Mouse (Mus musculus) telencephalon, adult 2 months (tissue): Measurements from ENCODE around the gene Kif1a.
A peak's percentile ranks its signal among the peaks of the same experiment; 100 is the strongest.

Experiments used
- DNase-seq: peaks from one replicate; pipeline ENCODE4 v3.0.0-alpha.2; 2011; ENCODE audit warnings: low read depth, low spot score

Gene Kif1a

GRCm38 (mm10) chr1:93101571-93102061 is at the start of gene Kif1a:
Gene Kif1a (minus strand): TSS chr1:93101951.
- DNase-seq = peak; percentile 96

DNA sequence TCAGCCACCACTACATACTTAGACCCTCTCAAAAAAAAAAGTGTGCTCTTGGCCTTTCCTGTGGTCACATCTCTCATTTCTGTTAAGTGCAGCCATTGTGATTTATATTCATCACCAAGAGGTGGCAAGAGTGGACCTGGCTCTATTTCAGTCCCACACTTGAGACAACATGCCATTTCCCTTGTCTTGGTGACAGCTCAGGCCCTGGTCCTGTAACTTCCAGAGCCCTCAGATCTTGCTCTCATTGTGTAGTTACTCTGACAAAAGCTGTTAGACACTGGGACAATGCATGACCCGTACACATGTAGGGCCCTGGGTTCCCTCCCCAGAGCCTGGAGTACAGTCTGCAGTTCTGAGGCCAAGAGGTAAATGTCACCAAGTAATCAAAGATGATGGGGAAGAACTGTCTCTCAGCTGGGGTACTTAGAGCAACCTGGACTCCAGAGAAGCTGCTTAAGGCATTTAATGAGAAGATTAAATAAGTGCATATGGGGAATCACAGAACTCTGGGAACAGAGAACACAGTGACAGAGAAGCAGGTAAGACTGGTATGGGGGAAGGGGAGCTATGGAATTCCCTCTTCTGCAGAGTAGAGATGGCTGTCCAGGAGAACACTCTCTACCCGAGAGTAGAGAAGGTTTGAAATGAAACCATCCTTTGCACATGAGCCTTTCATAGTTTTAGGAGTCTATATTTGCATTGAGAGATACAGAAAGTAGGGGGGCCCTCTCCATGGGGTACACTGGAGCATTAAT is 49.3 kb upstream of the Kif1a start:
- no peak for DNase-seq

DNA sequence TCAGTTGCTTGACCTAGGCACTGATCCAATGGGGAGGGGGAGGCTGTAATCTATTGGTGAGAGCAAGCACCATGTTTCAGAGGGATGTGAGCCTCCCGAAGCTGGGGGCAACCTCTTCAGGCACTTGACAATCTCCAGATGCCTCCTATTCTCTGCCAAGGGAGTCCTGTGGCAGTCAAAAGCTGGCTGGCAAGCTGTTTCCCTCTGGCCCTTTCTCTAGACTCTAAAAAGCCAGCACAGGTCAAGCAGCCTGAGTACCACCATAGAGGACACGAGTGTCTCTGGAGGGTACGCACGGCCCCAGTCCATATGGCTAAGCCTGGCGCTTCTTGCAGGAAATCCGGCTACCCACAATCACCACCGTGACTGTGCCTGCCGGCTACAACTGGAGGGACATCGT is 42.4 kb upstream of the Kif1a start:
- no peak for DNase-seq

- no peak for DNase-seq
These were observed 41.1 kb upstream of the Kif1a start for GRCm38 (mm10) chr1:93142871-93143270.

- peak; percentile 49 for DNase-seq
These were observed 38.0 kb upstream of the Kif1a start for GRCm38 (mm10) chr1:93139713-93140112.

DNA sequence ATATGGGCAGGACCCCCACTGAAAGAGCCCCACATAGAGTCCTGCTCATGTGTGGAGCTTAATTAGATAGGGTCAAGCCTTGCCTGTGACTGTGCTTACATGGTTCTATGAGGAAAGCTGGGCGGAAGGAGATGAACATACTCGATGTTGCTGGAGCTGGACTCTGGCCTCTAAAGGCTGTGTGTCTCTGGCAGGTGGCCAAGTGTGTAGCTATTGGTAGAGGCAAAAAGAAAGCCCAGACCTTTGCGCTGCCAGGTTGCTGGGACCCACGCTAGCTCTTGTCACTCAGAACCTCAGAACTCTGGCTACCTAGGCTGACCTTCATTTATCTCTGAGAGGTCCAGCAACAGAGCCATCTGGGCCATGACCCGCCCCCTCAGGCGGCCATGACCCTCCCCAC is 36.8 kb upstream of the Kif1a start:
- DNase-seq = no peak

DNA sequence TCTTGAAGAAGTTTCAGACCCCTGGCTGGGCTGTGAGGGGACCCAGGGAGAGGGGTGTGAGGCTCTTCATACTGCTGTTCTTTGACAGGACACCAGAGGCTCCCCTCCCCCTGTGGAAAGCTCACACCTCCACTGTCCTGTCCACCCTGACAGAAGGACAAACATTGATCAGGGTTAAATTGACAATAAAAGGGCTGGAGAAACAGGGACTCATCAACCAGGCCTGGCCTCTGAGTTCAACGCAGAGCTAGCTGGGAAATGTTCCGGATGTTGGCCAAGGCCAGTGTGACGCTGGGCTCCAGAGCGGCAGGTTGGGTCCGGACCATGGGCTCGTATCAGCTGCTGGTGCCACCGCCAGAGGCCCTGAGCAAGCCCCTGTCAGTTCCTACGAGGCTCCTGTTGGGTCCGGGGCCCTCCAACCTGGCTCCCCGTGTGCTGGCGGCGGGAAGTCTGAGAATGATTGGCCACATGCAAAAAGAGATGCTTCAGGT is 33.3 kb upstream of the Kif1a start, which contains the start of gene Agxt:
TSS of gene Agxt (plus strand) at position 205 of the 491 bp plus-strand sequence.
- no peak for DNase-seq

DNA sequence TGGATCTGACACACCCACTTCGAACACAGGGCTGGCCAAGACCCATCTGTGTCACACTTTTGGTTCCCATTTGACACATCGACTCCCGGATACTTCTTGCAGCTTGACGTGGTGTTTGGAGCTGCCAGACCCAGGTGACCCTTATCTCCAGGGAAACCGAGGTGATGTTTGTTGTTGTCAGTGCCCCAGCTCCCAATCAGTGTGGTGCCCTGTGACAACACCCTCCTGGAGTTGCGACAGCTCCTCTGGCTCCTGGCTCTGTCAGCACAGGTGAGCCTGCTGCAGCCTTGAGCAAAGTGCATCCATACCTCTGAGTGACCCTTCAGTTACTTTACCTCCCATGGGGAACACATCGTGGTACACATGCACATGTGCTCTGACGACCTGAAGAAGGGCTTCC is 30.9 kb upstream of the Kif1a start:
- DNase-seq = no peak

DNA sequence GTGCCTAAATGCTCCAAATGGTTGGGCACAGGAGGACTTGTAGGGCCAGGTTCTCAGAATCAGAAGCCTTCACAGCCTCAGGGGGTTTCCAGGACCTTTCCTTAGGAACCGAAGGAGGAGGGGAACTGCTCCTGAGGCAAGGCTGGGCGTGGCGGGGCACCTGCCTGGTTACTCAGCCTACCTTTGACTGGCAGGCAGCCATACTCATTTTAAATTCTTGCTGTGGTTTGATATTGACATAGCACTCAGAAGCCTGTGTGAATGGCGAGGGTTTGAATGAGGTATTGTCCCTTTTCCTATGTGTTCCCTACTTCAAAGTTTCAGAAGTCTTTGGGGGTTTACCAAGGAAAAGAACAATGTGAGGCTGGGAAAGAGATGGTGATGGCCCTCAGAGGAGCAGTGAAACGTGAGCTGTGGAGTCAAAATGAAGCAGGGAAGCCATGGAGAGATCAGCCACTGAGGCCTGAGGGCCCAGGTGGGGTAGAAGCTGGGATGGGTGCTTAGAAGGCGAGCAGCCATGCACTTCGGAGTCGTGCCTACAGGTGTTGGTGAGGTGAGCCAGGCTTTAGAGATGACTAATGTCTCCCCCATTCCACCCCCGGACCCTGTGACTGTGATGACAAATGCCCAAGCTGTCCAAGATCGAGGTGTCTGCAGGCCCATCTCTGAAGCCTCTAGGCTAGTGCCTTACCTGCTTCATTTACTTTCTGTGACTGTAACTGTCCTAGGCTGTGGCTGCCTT is 28.7 kb upstream of the Kif1a start:
- no peak for DNase-seq

DNA sequence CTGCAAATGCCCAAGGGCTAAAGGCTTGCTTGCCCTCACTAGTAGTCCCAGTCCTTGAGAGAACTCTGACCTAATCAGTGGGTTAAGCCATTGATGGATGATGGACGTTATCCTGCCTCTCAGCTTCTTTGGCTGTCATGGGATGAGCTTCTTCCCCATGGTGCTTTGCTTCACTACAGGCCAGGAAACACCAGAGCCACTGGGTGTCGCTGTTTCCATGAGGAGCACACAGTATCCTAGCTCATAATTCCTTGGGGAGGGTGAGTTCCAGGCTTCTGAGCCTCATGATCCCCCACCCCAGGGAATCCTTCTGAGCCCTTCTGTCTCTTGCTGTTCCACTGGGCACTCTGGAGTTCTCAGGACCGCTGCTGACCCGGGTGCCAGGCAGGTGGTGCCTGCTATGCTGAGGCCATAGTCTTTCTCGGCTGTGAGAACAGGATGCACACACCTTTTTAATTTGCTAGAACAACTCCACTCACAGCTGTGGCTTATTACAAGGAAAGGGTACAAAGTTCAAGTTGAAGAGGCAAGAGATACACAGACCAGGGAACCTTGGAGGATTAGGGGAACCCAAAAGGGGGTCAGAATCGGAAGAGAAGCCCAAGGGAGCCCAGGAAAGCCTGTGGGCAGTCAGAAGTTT is 27.1 kb upstream of the Kif1a start:
- DNase-seq = peak; percentile 47

DNA sequence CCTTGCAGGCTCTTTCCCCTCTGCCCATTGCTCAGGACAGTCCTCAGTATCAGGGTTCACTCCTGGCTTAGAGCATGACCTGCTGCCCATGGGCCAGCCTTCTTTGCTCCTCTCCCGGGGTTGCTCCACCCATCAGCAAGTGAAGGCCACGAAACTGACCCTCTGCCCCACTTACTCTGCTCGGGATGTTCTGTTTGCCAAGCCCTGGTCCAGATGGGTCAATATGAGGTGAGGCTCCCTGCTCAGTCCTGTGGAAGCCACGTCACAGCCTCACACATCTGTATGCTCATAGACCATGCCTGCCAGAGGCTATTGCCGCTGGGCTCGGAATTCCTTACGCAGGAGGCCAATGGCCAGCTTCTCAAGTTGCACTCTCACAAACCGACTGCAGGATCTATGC is 26.5 kb upstream of the Kif1a start:
- DNase-seq = no peak

DNA sequence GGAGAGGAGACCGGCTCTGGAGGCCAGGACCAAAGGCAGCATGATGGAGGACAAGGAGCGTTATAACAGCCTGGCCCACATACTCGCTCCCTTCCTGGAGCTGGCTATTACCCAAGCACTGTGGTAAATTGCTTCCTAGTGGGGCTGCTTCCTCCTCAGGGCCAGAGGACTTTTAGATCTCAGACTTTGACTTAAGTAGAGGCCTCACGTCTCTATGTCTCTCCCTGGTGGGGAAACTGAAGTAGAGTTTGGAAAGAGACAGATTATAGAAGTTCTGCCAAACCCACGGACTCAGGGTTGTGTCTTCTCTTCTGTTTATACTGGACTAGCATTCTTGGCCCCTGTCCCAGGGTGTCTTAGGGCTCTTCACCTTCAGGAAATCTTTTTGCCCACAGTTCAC is 23.5 kb upstream of the Kif1a start:
- DNase-seq = no peak

DNA sequence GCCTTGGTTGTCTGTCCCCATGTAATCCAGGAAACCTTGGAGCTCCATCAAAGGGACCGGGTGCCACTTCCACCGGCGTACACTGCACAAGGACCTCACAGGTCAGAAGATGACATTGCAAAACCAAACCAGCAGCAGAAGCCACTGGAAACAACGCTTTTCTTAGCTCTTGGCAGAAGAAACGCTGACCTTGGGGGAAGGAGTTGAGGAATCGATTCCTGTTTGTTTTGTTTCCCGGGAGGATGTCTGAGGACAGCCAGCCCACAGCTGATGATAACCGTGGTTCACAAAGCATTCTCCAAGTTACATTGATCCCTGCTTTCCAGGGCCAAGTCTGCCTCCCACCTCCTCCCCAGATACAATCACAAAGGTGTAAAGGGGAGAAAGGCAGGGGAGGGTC is 22.3 kb upstream of the Kif1a start:
- no peak for DNase-seq

GRCm38 (mm10) chr1:93123179-93123854 is 21.6 kb upstream of the Kif1a start:
- no peak for DNase-seq

GRCm38 (mm10) chr1:93118816-93119215 is 17.1 kb upstream of the Kif1a start:
- DNase-seq = no peak

GRCm38 (mm10) chr1:93115471-93115870 is 13.7 kb upstream of the Kif1a start:
- no peak for DNase-seq

- peak; percentile 86 for DNase-seq
These were observed 13.1 kb upstream of the Kif1a start for GRCm38 (mm10) chr1:93114713-93115463.

DNA sequence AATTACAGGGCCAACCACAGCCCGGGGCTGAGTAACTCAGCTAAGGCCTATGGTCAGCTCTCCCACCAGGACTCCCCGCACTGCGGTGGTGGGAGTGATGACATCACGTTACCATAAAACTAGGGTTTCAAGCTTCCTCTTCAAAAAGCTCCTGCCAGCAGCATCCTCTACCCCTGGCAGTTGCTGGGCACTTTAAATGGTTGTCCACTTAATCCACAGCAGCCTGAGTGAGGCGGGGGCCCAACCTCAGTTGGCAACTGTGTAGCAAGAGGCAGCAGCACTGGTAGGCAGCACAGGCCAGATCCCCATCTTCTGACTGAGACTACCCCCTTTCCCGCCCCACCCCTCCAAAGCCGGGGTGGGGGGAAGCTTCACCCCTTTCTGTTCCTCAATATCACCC is 949 bp upstream of the Kif1a start:
- no peak for DNase-seq

GRCm38 (mm10) chr1:93100576-93101491 is 917 bp downstream of the Kif1a start:
- DNase-seq = peak; percentile 50

- no peak for DNase-seq
These were observed 1.5 kb downstream of the Kif1a start for GRCm38 (mm10) chr1:93100243-93100575.
